ENCODE assay signal across 8 mouse cellular contexts in genomic region chr7:16993651-16994399, GRCm38 (mm10). TPM values are rescaled to one million over a fixed set of nuclear protein-coding genes. Genes with fewer than 3 reads are reported as not detected.
DNase-seq lines count a peak whose midpoint lies in the region; ATAC-seq and TF ChIP-seq lines count a peak whose summit lies in the region.

No protein-coding gene starts in this region.

- 9% methylated on average over 27 of the region's 27 CpGs for WGBS in forebrain, postnatal 0 days
- 2% methylated on average over 27 of the region's 27 CpGs for WGBS in hindbrain, embryonic 10.5 days
- under 1% methylated on average over 27 of the region's 27 CpGs for WGBS in limb, embryonic 14.5 days
- WGBS in midbrain, embryonic 13.5 days = 4% methylated on average over 27 of the region's 27 CpGs

- H3K79me3 ChIP-seq in C2C12 (ENCODE audit: low read depth) = no peaks in the 10 kb centered on the region

- no peaks in the 10 kb centered on the region for H3K36me3 ChIP-seq in C2C12 (ENCODE audit: control insufficient read depth, insufficient read depth)
- H3K36me3 ChIP-seq in forebrain, postnatal 0 days (ENCODE audit: insufficient read depth) = no peaks in the 10 kb centered on the region
- peaks cover 38% of the 10 kb centered on the region for H3K36me3 ChIP-seq in hindbrain, embryonic 10.5 days
- peaks cover 22% of the 10 kb centered on the region for H3K36me3 ChIP-seq in limb, embryonic 14.5 days (ENCODE audit: control insufficient read depth, insufficient read depth, low read length)
- H3K36me3 ChIP-seq in midbrain, embryonic 13.5 days = no peaks in the 10 kb centered on the region

- H3K9ac ChIP-seq in forebrain, postnatal 0 days = peak overlapping the region; percentile 39; the same call in 1 of the 2 replicates
- peak overlapping the region; percentile 85 for H3K9ac ChIP-seq in limb, embryonic 14.5 days (ENCODE audit: low read depth, low read length, severe bottlenecking)
- peak overlapping the region; percentile 64 for H3K9ac ChIP-seq in midbrain, embryonic 13.5 days (replicated peaks)

- no peaks in the 10 kb centered on the region for H3K79me2 ChIP-seq in C2C12 (ENCODE audit: control insufficient read depth, insufficient read depth)

- H3ac ChIP-seq in C2C12 (ENCODE audit: control insufficient read depth, insufficient read length, low read depth) = peak overlapping the region; percentile 68

- peak overlapping the region; percentile 35; the same call in 1 of the 2 replicates for H3K27ac ChIP-seq in forebrain, postnatal 0 days (ENCODE audit: low read depth, low read length)
- peak overlapping the region; percentile 92 for H3K27ac ChIP-seq in hindbrain, embryonic 10.5 days
- peak overlapping the region; percentile 92 for H3K27ac ChIP-seq in limb, embryonic 14.5 days (replicated peaks; ENCODE audit: low read depth, low read length)
- H3K27ac ChIP-seq in midbrain, embryonic 13.5 days = peak overlapping the region; percentile 53; the same call in 1 of the 2 replicates

- H3K27me3 ChIP-seq in C2C12 (ENCODE audit: control insufficient read depth, insufficient read depth, insufficient read length) = no peaks in the 10 kb centered on the region
- H3K27me3 ChIP-seq in forebrain, postnatal 0 days (ENCODE audit: insufficient read depth, low read length) = no peaks in the 10 kb centered on the region
- peaks cover 5% of the 10 kb centered on the region; the same call in 1 of the 2 replicates for H3K27me3 ChIP-seq in hindbrain, embryonic 10.5 days (ENCODE audit: insufficient read depth, poor library complexity, severe bottlenecking)
- H3K27me3 ChIP-seq in limb, embryonic 14.5 days (ENCODE audit: control insufficient read depth, insufficient read depth, low read length) = no peaks in the 10 kb centered on the region
- H3K27me3 ChIP-seq in midbrain, embryonic 13.5 days = no peaks in the 10 kb centered on the region

- TF ChIP-seq POLR2A in limb, embryonic 14.5 days (IDR thresholded peaks at IDR 0.05; ENCODE audit: borderline replicate concordance, extremely low read depth, insufficient read depth, insufficient read length) = peak; percentile 79; the same call in 1 of the 2 replicates

- H3K9me3 ChIP-seq in forebrain, postnatal 0 days (ENCODE audit: low read length) = no peaks in the 10 kb centered on the region
- peaks cover 8% of the 10 kb centered on the region for H3K9me3 ChIP-seq in hindbrain, embryonic 10.5 days
- H3K9me3 ChIP-seq in limb, embryonic 14.5 days (ENCODE audit: control insufficient read depth, low read length) = no peaks in the 10 kb centered on the region
- no peaks in the 10 kb centered on the region for H3K9me3 ChIP-seq in midbrain, embryonic 13.5 days

- H3K4me3 ChIP-seq in C2C12 (ENCODE audit: insufficient read depth, poor library complexity, severe bottlenecking) = peak overlapping the region; percentile 36
- peak overlapping the region; percentile 27 for H3K4me3 ChIP-seq in forebrain, postnatal 0 days (ENCODE audit: low read depth, low read length)
- peak overlapping the region; percentile 66 for H3K4me3 ChIP-seq in hindbrain, embryonic 10.5 days
- peak overlapping the region; percentile 75 for H3K4me3 ChIP-seq in limb, embryonic 14.5 days (replicated peaks; ENCODE audit: low read length)
- H3K4me3 ChIP-seq in midbrain, embryonic 13.5 days (replicated peaks) = peak overlapping the region; percentile 40

- TF ChIP-seq CTCF in C2C12 (IDR thresholded peaks at IDR 0.05; ENCODE audit: control insufficient read depth, insufficient read depth, insufficient read length) = no peak
- TF ChIP-seq CTCF in forebrain, postnatal 0 days (IDR thresholded peaks at IDR 0.05; ENCODE audit: low read depth) = no peak

- DNase-seq in adrenal gland, postnatal 10 days = peak; percentile 91
- no peak for DNase-seq in forebrain, postnatal 0 days
- DNase-seq in hindbrain, embryonic 10.5 days (ENCODE audit: low spot score) = peak; percentile 85
- DNase-seq in limb, embryonic 14.5 days (ENCODE audit: low spot score) = peak; percentile 97
- peak; percentile 56 for DNase-seq in urinary bladder, postnatal 25 days (ENCODE audit: low spot score)
- no peak for DNase-seq in cerebellum, postnatal 36 days

- peak; percentile 77 for ATAC-seq in forebrain, postnatal 0 days
- ATAC-seq in limb, embryonic 14.5 days (ENCODE audit: low FRiP score, low read depth) = peak; percentile 88
- peak; percentile 77 for ATAC-seq in midbrain, embryonic 13.5 days

- peak overlapping the region; percentile 44 for H3K4me2 ChIP-seq in forebrain, postnatal 0 days (ENCODE audit: low read depth)
- H3K4me2 ChIP-seq in limb, embryonic 14.5 days (replicated peaks; ENCODE audit: low read depth, low read length, severe bottlenecking) = peak overlapping the region; percentile 86
- peak overlapping the region; percentile 56 for H3K4me2 ChIP-seq in midbrain, embryonic 13.5 days (replicated peaks)

- peaks cover 9% of the 10 kb centered on the region; the same call in 1 of the 2 replicates for H3K4me1 ChIP-seq in forebrain, postnatal 0 days (ENCODE audit: insufficient read depth)
- peaks cover 63% of the 10 kb centered on the region for H3K4me1 ChIP-seq in hindbrain, embryonic 10.5 days (replicated peaks)
- peaks cover 50% of the 10 kb centered on the region for H3K4me1 ChIP-seq in limb, embryonic 14.5 days (ENCODE audit: control insufficient read depth, insufficient read depth, low read length)
- peaks cover 67% of the 10 kb centered on the region for H3K4me1 ChIP-seq in midbrain, embryonic 13.5 days (replicated peaks)

TF ChIP-seq in C2C12, 6 proteins besides CTCF, POLR2A, EP300 and RAD21:
- TF ChIP-seq MAX (IDR thresholded peaks at IDR 0.05) = no peak
- TF ChIP-seq CEBPB (IDR thresholded peaks at IDR 0.05; ENCODE audit: low read depth) = no peak
- no peak for TF ChIP-seq USF1 (IDR thresholded peaks at IDR 0.05; ENCODE audit: low read depth)
- TF ChIP-seq MYOD1 (IDR thresholded peaks at IDR 0.05; ENCODE audit: control insufficient read depth, insufficient read length, low read depth) = no peak
- no peak for TF ChIP-seq FOSL1 (IDR thresholded peaks at IDR 0.05; ENCODE audit: insufficient read depth, low read length, poor library complexity, severe bottlenecking)
- no peak for TF ChIP-seq MYOG (IDR thresholded peaks at IDR 0.05; ENCODE audit: control insufficient read depth, extremely low read depth, insufficient read length)

RNA-seq across cellular contexts. Expression of gene Ccdc8, which starts 1.3 kb away (rescaled TPM):
- polyA plus RNA-seq in C2C12 (2012; fragmentation: generic; extraction: Trizol) = 9.7 TPM
- 10 to 100 TPM; 16.2 to 21.2 TPM for total RNA-seq in adrenal gland, postnatal 10 days (2021)
- total RNA-seq in forebrain, postnatal 0 days (2014; rRNA removed) = 4.0 and 5.2 TPM in 2 replicates
- 1.5 and 2.0 TPM in 2 replicates for polyA plus RNA-seq in forebrain, postnatal 0 days (2015; fragmentation: Nextera tagmentation; extraction: Ambion mirVana)
- polyA plus RNA-seq in hindbrain, embryonic 10.5 days (2016; fragmentation: Nextera tagmentation; extraction: Ambion mirVana) = 7.3 and 13.5 TPM in 2 replicates
- polyA plus RNA-seq in limb, embryonic 14.5 days (2012; rRNA removed) = 39.7 and 40.7 TPM in 2 replicates
- polyA plus RNA-seq in limb, embryonic 14.5 days (2014; fragmentation: Nextera tagmentation; extraction: Ambion mirVana) = 25.5 and 27.2 TPM in 2 replicates
- 5.6 and 5.9 TPM in 2 replicates for polyA plus RNA-seq in midbrain, embryonic 13.5 days (2015; fragmentation: Nextera tagmentation; extraction: Ambion mirVana)

RNA-seq across cellular contexts. Expression of gene Gm42372, which starts 10.9 kb away (rescaled TPM):
- polyA plus RNA-seq in C2C12 (2012; fragmentation: generic; extraction: Trizol) = not detected
- total RNA-seq in adrenal gland, postnatal 10 days (2021) = 1 to 10 TPM; 1.3 to 1.8 TPM
- 34.9 and 40.0 TPM in 2 replicates for total RNA-seq in forebrain, postnatal 0 days (2014; rRNA removed)
- polyA plus RNA-seq in forebrain, postnatal 0 days (2015; fragmentation: Nextera tagmentation; extraction: Ambion mirVana) = 4.0 and 5.9 TPM in 2 replicates
- polyA plus RNA-seq in hindbrain, embryonic 10.5 days (2016; fragmentation: Nextera tagmentation; extraction: Ambion mirVana) = 0.91 and 0.93 TPM in 2 replicates
- 0.29 and 0.34 TPM in 2 replicates for polyA plus RNA-seq in limb, embryonic 14.5 days (2012; rRNA removed)
- polyA plus RNA-seq in limb, embryonic 14.5 days (2014; fragmentation: Nextera tagmentation; extraction: Ambion mirVana) = 0.17 and 0.23 TPM in 2 replicates
- 3.4 and 4.3 TPM in 2 replicates for polyA plus RNA-seq in midbrain, embryonic 13.5 days (2015; fragmentation: Nextera tagmentation; extraction: Ambion mirVana)

RNA-seq across cellular contexts. Expression of gene Ppp5c, which starts 33.9 kb away (rescaled TPM):
- polyA plus RNA-seq in C2C12 (2012; fragmentation: generic; extraction: Trizol) = 143 TPM
- total RNA-seq in adrenal gland, postnatal 10 days (2021) = 10 to 100 TPM; 81.5 to 90.1 TPM
- total RNA-seq in forebrain, postnatal 0 days (2014; rRNA removed) = 56.6 and 65.7 TPM in 2 replicates
- 129 and 137 TPM in 2 replicates for polyA plus RNA-seq in forebrain, postnatal 0 days (2015; fragmentation: Nextera tagmentation; extraction: Ambion mirVana)
- 126 and 136 TPM in 2 replicates for polyA plus RNA-seq in hindbrain, embryonic 10.5 days (2016; fragmentation: Nextera tagmentation; extraction: Ambion mirVana)
- 193 and 237 TPM in 2 replicates for polyA plus RNA-seq in limb, embryonic 14.5 days (2012; rRNA removed)
- 100 and 105 TPM in 2 replicates for polyA plus RNA-seq in limb, embryonic 14.5 days (2014; fragmentation: Nextera tagmentation; extraction: Ambion mirVana)
- polyA plus RNA-seq in midbrain, embryonic 13.5 days (2015; fragmentation: Nextera tagmentation; extraction: Ambion mirVana) = 108 and 110 TPM in 2 replicates

RNA-seq across cellular contexts. Expression of gene Pnmal1, which starts 34.3 kb away (rescaled TPM):
- polyA plus RNA-seq in C2C12 (2012; fragmentation: generic; extraction: Trizol) = not detected
- total RNA-seq in adrenal gland, postnatal 10 days (2021) = 1 to 10 TPM; 4.5 to 5.1 TPM
- total RNA-seq in forebrain, postnatal 0 days (2014; rRNA removed) = 53.4 and 64.8 TPM in 2 replicates
- 51.1 and 61.5 TPM in 2 replicates for polyA plus RNA-seq in forebrain, postnatal 0 days (2015; fragmentation: Nextera tagmentation; extraction: Ambion mirVana)
- polyA plus RNA-seq in hindbrain, embryonic 10.5 days (2016; fragmentation: Nextera tagmentation; extraction: Ambion mirVana) = 5.8 and 12.7 TPM in 2 replicates
- 0.33 and 0.49 TPM in 2 replicates for polyA plus RNA-seq in limb, embryonic 14.5 days (2012; rRNA removed)
- polyA plus RNA-seq in limb, embryonic 14.5 days (2014; fragmentation: Nextera tagmentation; extraction: Ambion mirVana) = 0.43 and 0.58 TPM in 2 replicates
- 54.7 and 60.8 TPM in 2 replicates for polyA plus RNA-seq in midbrain, embryonic 13.5 days (2015; fragmentation: Nextera tagmentation; extraction: Ambion mirVana)

RNA-seq across cellular contexts. Expression of gene Pnmal2, which starts 49.3 kb away (rescaled TPM):
- 12.6 TPM for polyA plus RNA-seq in C2C12 (2012; fragmentation: generic; extraction: Trizol)
- 10 to 100 TPM; 18.3 to 23.9 TPM for total RNA-seq in adrenal gland, postnatal 10 days (2021)
- 98.9 and 133 TPM in 2 replicates for total RNA-seq in forebrain, postnatal 0 days (2014; rRNA removed)
- polyA plus RNA-seq in forebrain, postnatal 0 days (2015; fragmentation: Nextera tagmentation; extraction: Ambion mirVana) = 87.5 and 134 TPM in 2 replicates
- polyA plus RNA-seq in hindbrain, embryonic 10.5 days (2016; fragmentation: Nextera tagmentation; extraction: Ambion mirVana) = 4.0 and 12.2 TPM in 2 replicates
- polyA plus RNA-seq in limb, embryonic 14.5 days (2012; rRNA removed) = 12.8 and 13.9 TPM in 2 replicates
- polyA plus RNA-seq in limb, embryonic 14.5 days (2014; fragmentation: Nextera tagmentation; extraction: Ambion mirVana) = 16.5 and 18.8 TPM in 2 replicates
- 119 and 120 TPM in 2 replicates for polyA plus RNA-seq in midbrain, embryonic 13.5 days (2015; fragmentation: Nextera tagmentation; extraction: Ambion mirVana)

Comparison
In these comparisons a context has a peak if more than half of its experiments do, and no peak if none do; other contexts are left out.
1. DNase-seq: peak in adrenal gland, postnatal 10 days (single experiment), hindbrain, embryonic 10.5 days (single experiment), limb, embryonic 14.5 days (single experiment) and urinary bladder, postnatal 25 days (single experiment); none in forebrain, postnatal 0 days (single experiment) and cerebellum, postnatal 36 days (0 of 2).
2. H3K27ac ChIP-seq: peak in every context shown above with its lines; median percentile 92 in hindbrain, embryonic 10.5 days; 92 in limb, embryonic 14.5 days; 53 in midbrain, embryonic 13.5 days; 35 in forebrain, postnatal 0 days.
3. Peak in every context shown above with its lines, with median percentiles within 50 percentile points of each other: H3K4me3 ChIP-seq, ATAC-seq, H3K4me2 ChIP-seq and H3K9ac ChIP-seq.